Mouse (Mus musculus) liver, adult 2 months (tissue): ENCODE data around the gene Dnah3.

Experiments used
- CTCF ChIP-seq: fragments of 200-500 bp; IDR thresholded peaks from 2 replicates; pipeline ENCODE4 v1.5.1; 2011; ENCODE audit warnings: low read depth, low read length, control low read depth
- POLR2A ChIP-seq: fragments of 200-500 bp; IDR thresholded peaks from 2 replicates; pipeline ENCODE4 v1.6.1; 2011; ENCODE audit warnings: low read length, control low read depth; ENCODE audit not compliant: insufficient read depth; ENCODE audit errors: extremely low read depth

DNA sequence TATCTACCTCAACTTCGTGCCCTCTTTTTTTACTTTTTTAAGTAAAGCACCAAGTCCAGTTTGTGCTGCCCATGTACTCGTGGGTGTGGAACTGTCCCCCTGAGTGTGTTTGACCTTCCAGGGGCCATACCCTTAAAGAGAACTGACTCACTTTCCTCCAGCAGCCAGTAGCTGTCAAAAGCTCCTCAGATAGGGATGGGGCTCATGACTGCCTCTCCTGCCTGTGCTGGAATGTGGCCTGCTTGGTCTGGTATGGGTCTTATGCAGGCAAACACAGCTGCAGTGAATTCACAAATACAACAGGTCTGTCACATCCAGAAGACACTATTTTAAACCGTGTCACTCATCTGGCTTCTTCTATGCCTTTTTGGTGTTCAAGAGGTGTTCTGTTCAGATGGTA lies 183.4 kb downstream of the Dnah3 start:
- TF ChIP-seq CTCF (no peak), POLR2A (no peak)
